Mouse (Mus musculus) large intestine, adult 2 months (tissue): ENCODE measurements at regions not wholly inside any gene's neighbourhood (a gene's known extent, or its start where the extent isn't known, plus 50 kb on each side); places are given as distances from the start of the nearest gene placed in this dataset.

Source experiments
- DNase-seq: peaks from one replicate; pipeline ENCODE4 v3.0.0-alpha.2; 2012; ENCODE audit warnings: low read depth, low spot score
- WGBS: fragments of 180-500 bp; shearing (Covaris S2); methylation state at CpG from one replicate; pipeline ENCODE4 v1.1.7; 2018; 5-methylcytosine and 5-hydroxymethylcytosine counted together

- no peak for DNase-seq
- WGBS: 47% methylated on average over 5 of the region's 5 CpGs
Measured at GRCm38 (mm10) chr13:25781161-25781560, 510.9 kb upstream of the Nrsn1 start.

- no peak for DNase-seq
- 68% methylated on average over 3 of the region's 3 CpGs for WGBS
Measured at GRCm38 (mm10) chr13:25777706-25778105, 507.4 kb upstream of the Nrsn1 start.

- 79% methylated on average over 2 of the region's 2 CpGs for WGBS
- no peak for DNase-seq
Measured at GRCm38 (mm10) chr13:25774586-25775182, 504.4 kb upstream of the Nrsn1 start.

- DNase-seq: no peak
Measured at GRCm38 (mm10) chr13:25754515-25755105, 484.3 kb upstream of the Nrsn1 start.

- no peak for DNase-seq
- WGBS: 53% methylated on average over 4 of the region's 4 CpGs
Measured at GRCm38 (mm10) chr13:25751409-25751777, 481.1 kb upstream of the Nrsn1 start.

- WGBS: 56% methylated on average over 8 of the region's 8 CpGs
- no peak for DNase-seq
Measured at GRCm38 (mm10) chr13:25750460-25751408, 480.4 kb upstream of the Nrsn1 start.

- no peak for DNase-seq
- 45% methylated on average over 2 of the region's 2 CpGs for WGBS
Measured at GRCm38 (mm10) chr13:25738601-25739000, 468.3 kb upstream of the Nrsn1 start.

GRCm38 (mm10) chr13:25729327-25729892 lies 459.1 kb upstream of the Nrsn1 start:
- 54% methylated on average over 3 of the region's 3 CpGs for WGBS
- no peak for DNase-seq

GRCm38 (mm10) chr13:25727504-25728095 lies 457.3 kb upstream of the Nrsn1 start:
- 53% methylated on average over 1 of the region's 1 CpGs for WGBS
- DNase-seq: no peak

GRCm38 (mm10) chr13:25722595-25723525 lies 452.6 kb upstream of the Nrsn1 start:
- 37% methylated on average over 4 of the region's 4 CpGs for WGBS

GRCm38 (mm10) chr13:25700965-25701364 lies 430.7 kb upstream of the Nrsn1 start:
- no peak for DNase-seq
- WGBS: 78% methylated on average over 4 of the region's 4 CpGs

More at GRCm38 (mm10) chr13:25722595-25723525, 452.6 kb upstream of the Nrsn1 start:
- DNase-seq: no peak

GRCm38 (mm10) chr13:25695956-25696355 lies 425.7 kb upstream of the Nrsn1 start:
- 88% methylated on average over 1 of the region's 1 CpGs for WGBS
- DNase-seq: no peak

- DNase-seq: no peak
- 89% methylated on average over 14 of the region's 14 CpGs for WGBS
Measured at GRCm38 (mm10) chr13:25695017-25695604, 424.8 kb upstream of the Nrsn1 start.

- no peak for DNase-seq
- WGBS: 76% methylated on average over 2 of the region's 2 CpGs
Measured at GRCm38 (mm10) chr13:25678221-25678735, 408.0 kb upstream of the Nrsn1 start.

GRCm38 (mm10) chr13:25675208-25675607 lies 404.9 kb upstream of the Nrsn1 start:
- 88% methylated on average over 6 of the region's 6 CpGs for WGBS
- DNase-seq: no peak

- 83% methylated on average over 3 of the region's 3 CpGs for WGBS
- DNase-seq: no peak
Measured at GRCm38 (mm10) chr13:25666022-25666421, 395.7 kb upstream of the Nrsn1 start.

GRCm38 (mm10) chr13:25664963-25665606 lies 394.8 kb upstream of the Nrsn1 start:
- 66% methylated on average over 2 of the region's 2 CpGs for WGBS
- no peak for DNase-seq

- DNase-seq: no peak
- 98% methylated on average over 1 of the region's 1 CpGs for WGBS
Measured at GRCm38 (mm10) chr13:25648430-25648786, 378.1 kb upstream of the Nrsn1 start.
